Mouse (Mus musculus) forebrain, embryonic 10.5 days (tissue): ENCODE results near the gene Lama4. TPM values are rescaled to one million over a fixed set of nuclear protein-coding genes. Genes with fewer than 3 reads are reported as not detected.

Experiments
- DNase-seq: peaks from one replicate; pipeline ENCODE4 v3.0.0-alpha.2; 2017; ENCODE audit warnings: low spot score; ENCODE audit errors: extremely low spot score
- H3K27ac ChIP-seq: fragments of 300-500 bp; sonication (generic); 2 replicates; pipeline ENCODE4 v1.5.1; 2016; ENCODE audit warnings: mild to moderate bottlenecking
- H3K27me3 ChIP-seq: fragments of 300-500 bp; sonication (generic); 2 replicates; pipeline ENCODE4 v1.6.1; 2016; ENCODE audit warnings: mild to moderate bottlenecking; ENCODE audit not compliant: poor library complexity, severe bottlenecking
- H3K36me3 ChIP-seq: fragments of 300-500 bp; sonication (generic); replicated peaks from 2 replicates; pipeline ENCODE4 v1.6.1; 2016; ENCODE audit warnings: mild to moderate bottlenecking, moderate library complexity
- H3K4me1 ChIP-seq: fragments of 300-500 bp; sonication (generic); 2 replicates; pipeline ENCODE4 v1.6.1; 2016
- H3K4me3 ChIP-seq: fragments of 300-500 bp; sonication (generic); 2 replicates; pipeline ENCODE4 v1.5.1; 2016; ENCODE audit warnings: mild to moderate bottlenecking, moderate library complexity
- H3K9me3 ChIP-seq: fragments of 300-500 bp; sonication (generic); 2 replicates; pipeline ENCODE4 v1.6.1; 2016; ENCODE audit warnings: mild to moderate bottlenecking, moderate library complexity
- WGBS: fragments of 180-500 bp; shearing (Covaris S2); methylation state at CpG from one replicate; pipeline ENCODE4 v1.1.7; 2016; 5-methylcytosine and 5-hydroxymethylcytosine counted together
- polyA plus RNA-seq: library from polyadenylated mRNA; unstranded; fragments of >200 nt; fragmentation: Nextera tagmentation; extraction: Ambion mirVana; gene quantifications from 2 replicates; pipeline ENCODE4 v1.2.1, GENCODE M21; 2016

Gene Lama4
- polyA plus RNA-seq, 1 experiment from 2014 or later, result 14.5 TPM

GRCm38 (mm10) chr10:39040026-39040425 lies 74.7 kb downstream of the Lama4 start:
- Histone ChIP-seq H3K4me3 (no peak overlapping the region), H3K9me3 (no peaks in the 10 kb centered on the region), H3K27ac (no peak overlapping the region), H3K4me1 (no peaks in the 10 kb centered on the region), H3K27me3 (no peaks in the 10 kb centered on the region), H3K36me3 (no peaks in the 10 kb centered on the region)
- DNase-seq, result no peak
- WGBS, result 77% methylated on average over 5 of the region's 5 CpGs

GRCm38 (mm10) chr10:39044476-39044995 lies 79.2 kb downstream of the Lama4 start:
- WGBS, result 73% methylated on average over 3 of the region's 3 CpGs
- no peaks in the 10 kb centered on the region for H3K27me3 ChIP-seq
- no peaks in the 10 kb centered on the region for H3K9me3 ChIP-seq
- H3K4me3 ChIP-seq, result no peak overlapping the region
- H3K27ac ChIP-seq, result no peak overlapping the region
- DNase-seq, result no peak
- no peaks in the 10 kb centered on the region for H3K4me1 ChIP-seq
- H3K36me3 ChIP-seq, result no peaks in the 10 kb centered on the region

- no peak overlapping the region for H3K4me3 ChIP-seq
- H3K4me1 ChIP-seq, result no peaks in the 10 kb centered on the region
- no peak for DNase-seq
- no peaks in the 10 kb centered on the region for H3K9me3 ChIP-seq
- no peaks in the 10 kb centered on the region for H3K36me3 ChIP-seq
- WGBS, result 79% methylated on average over 1 of the region's 1 CpGs
- H3K27ac ChIP-seq, result no peak overlapping the region
- H3K27me3 ChIP-seq, result no peaks in the 10 kb centered on the region
These were observed 79.8 kb downstream of the Lama4 start for GRCm38 (mm10) chr10:39045111-39045510.

- 79% methylated on average over 10 of the region's 10 CpGs for WGBS
- no peaks in the 10 kb centered on the region for H3K27me3 ChIP-seq
- no peaks in the 10 kb centered on the region for H3K4me1 ChIP-seq
- no peaks in the 10 kb centered on the region for H3K9me3 ChIP-seq
- H3K4me3 ChIP-seq, result no peak overlapping the region
- H3K36me3 ChIP-seq, result no peaks in the 10 kb centered on the region
- no peak overlapping the region for H3K27ac ChIP-seq
- no peak for DNase-seq
These were observed 82.5 kb downstream of the Lama4 start for GRCm38 (mm10) chr10:39047775-39048174.

- no peaks in the 10 kb centered on the region for H3K27me3 ChIP-seq
- no peak overlapping the region for H3K4me3 ChIP-seq
- 79% methylated on average over 8 of the region's 8 CpGs for WGBS
- DNase-seq, result no peak
- no peak overlapping the region for H3K27ac ChIP-seq
- no peaks in the 10 kb centered on the region for H3K4me1 ChIP-seq
- no peaks in the 10 kb centered on the region for H3K36me3 ChIP-seq
- H3K9me3 ChIP-seq, result no peaks in the 10 kb centered on the region
These were observed 84.4 kb downstream of the Lama4 start for GRCm38 (mm10) chr10:39049581-39050294.

GRCm38 (mm10) chr10:39056050-39056449 lies 90.7 kb downstream of the Lama4 start:
- Histone ChIP-seq H3K4me1 (no peaks in the 10 kb centered on the region), H3K9me3 (no peaks in the 10 kb centered on the region), H3K27ac (no peak overlapping the region), H3K36me3 (no peaks in the 10 kb centered on the region), H3K4me3 (no peak overlapping the region), H3K27me3 (no peaks in the 10 kb centered on the region)
- WGBS, result 90% methylated on average over 5 of the region's 5 CpGs
- DNase-seq, result no peak

GRCm38 (mm10) chr10:39064732-39065131 lies 99.4 kb downstream of the Lama4 start:
- Histone ChIP-seq H3K4me1 (no peaks in the 10 kb centered on the region), H3K9me3 (no peaks in the 10 kb centered on the region), H3K27ac (no peak overlapping the region), H3K4me3 (no peak overlapping the region), H3K36me3 (no peaks in the 10 kb centered on the region), H3K27me3 (no peaks in the 10 kb centered on the region)
- DNase-seq, result no peak
- WGBS, result 84% methylated on average over 5 of the region's 5 CpGs

GRCm38 (mm10) chr10:39065449-39065848 lies 100.1 kb downstream of the Lama4 start:
- Histone ChIP-seq H3K4me3 (no peak overlapping the region), H3K27me3 (no peaks in the 10 kb centered on the region), H3K36me3 (no peaks in the 10 kb centered on the region), H3K9me3 (no peaks in the 10 kb centered on the region), H3K4me1 (no peaks in the 10 kb centered on the region), H3K27ac (no peak overlapping the region)
- 82% methylated on average over 3 of the region's 3 CpGs for whole genome bisulfite sequencing
- no peak for DNase-seq

GRCm38 (mm10) chr10:39066061-39066460 lies 100.7 kb downstream of the Lama4 start:
- no peak overlapping the region for H3K27ac ChIP-seq
- WGBS, result 94% methylated on average over 4 of the region's 4 CpGs
- H3K4me1 ChIP-seq, result no peaks in the 10 kb centered on the region
- H3K4me3 ChIP-seq, result no peak overlapping the region
- no peak for DNase-seq
- H3K36me3 ChIP-seq, result no peaks in the 10 kb centered on the region
- no peaks in the 10 kb centered on the region for H3K9me3 ChIP-seq
- H3K27me3 ChIP-seq, result no peaks in the 10 kb centered on the region

- no peaks in the 10 kb centered on the region for H3K27me3 ChIP-seq
- H3K4me3 ChIP-seq, result no peak overlapping the region
- no peaks in the 10 kb centered on the region for H3K9me3 ChIP-seq
- no peak overlapping the region for H3K27ac ChIP-seq
- DNase-seq, result peak; percentile 65
- H3K4me1 ChIP-seq, result no peaks in the 10 kb centered on the region
- H3K36me3 ChIP-seq, result no peaks in the 10 kb centered on the region
These were observed 101.6 kb downstream of the Lama4 start for GRCm38 (mm10) chr10:39066962-39067361.

- Histone ChIP-seq H3K36me3 (no peaks in the 10 kb centered on the region), H3K27me3 (no peaks in the 10 kb centered on the region), H3K4me3 (no peak overlapping the region), H3K4me1 (no peaks in the 10 kb centered on the region), H3K9me3 (no peaks in the 10 kb centered on the region), H3K27ac (no peak overlapping the region)
- 95% methylated on average over 4 of the region's 4 CpGs for WGBS
- DNase-seq, result no peak
These were observed 106.7 kb downstream of the Lama4 start for GRCm38 (mm10) chr10:39072048-39072447.

GRCm38 (mm10) chr10:39096981-39097380 lies 131.7 kb downstream of the Lama4 start:
- no peaks in the 10 kb centered on the region; the same call in 1 of the 2 replicates for H3K36me3 ChIP-seq
- no peaks in the 10 kb centered on the region for H3K9me3 ChIP-seq
- H3K27ac ChIP-seq, result no peak overlapping the region
- H3K4me1 ChIP-seq, result no peaks in the 10 kb centered on the region
- no peak overlapping the region for H3K4me3 ChIP-seq
- no peak for DNase-seq
- H3K27me3 ChIP-seq, result no peaks in the 10 kb centered on the region
- 89% methylated on average over 9 of the region's 9 CpGs for WGBS

GRCm38 (mm10) chr10:39098746-39099145 lies 133.4 kb downstream of the Lama4 start:
- Histone ChIP-seq H3K27me3 (no peaks in the 10 kb centered on the region), H3K9me3 (no peaks in the 10 kb centered on the region), H3K36me3 (no peaks in the 10 kb centered on the region; the same call in 1 of the 2 replicates), H3K4me3 (no peak overlapping the region), H3K4me1 (no peaks in the 10 kb centered on the region), H3K27ac (no peak overlapping the region)
- DNase-seq, result no peak
- 94% methylated on average over 10 of the region's 10 CpGs for WGBS
